Mouse (Mus musculus): ENCODE data around the gene Fut2.

The Fut2 gene

DNA sequence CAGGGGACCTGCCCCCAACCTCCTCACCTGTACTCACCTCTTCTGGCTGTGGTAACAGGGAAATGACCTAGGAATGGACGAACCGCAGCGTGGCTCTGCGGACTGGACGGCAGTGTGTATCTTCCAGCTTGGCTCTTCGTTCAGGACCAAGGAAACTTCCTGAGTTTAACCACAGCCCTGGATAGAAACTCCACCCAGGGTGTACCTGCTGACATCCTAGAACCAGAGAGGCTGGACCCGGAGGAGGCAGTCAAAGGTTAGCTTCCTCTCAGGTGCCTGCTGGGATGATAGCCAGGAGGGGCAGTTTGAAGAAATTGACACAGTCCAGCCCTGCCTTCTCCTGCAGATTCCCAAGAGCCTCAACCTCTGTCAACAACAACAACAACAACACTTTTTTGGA, at the start of gene Fut2:
TSS of gene Fut2 (minus strand) at position 234 of the 400 bp plus-strand sequence.
- no peak for DNase-seq (ENCODE audit: low spot score in 2 of 2)

DNA sequence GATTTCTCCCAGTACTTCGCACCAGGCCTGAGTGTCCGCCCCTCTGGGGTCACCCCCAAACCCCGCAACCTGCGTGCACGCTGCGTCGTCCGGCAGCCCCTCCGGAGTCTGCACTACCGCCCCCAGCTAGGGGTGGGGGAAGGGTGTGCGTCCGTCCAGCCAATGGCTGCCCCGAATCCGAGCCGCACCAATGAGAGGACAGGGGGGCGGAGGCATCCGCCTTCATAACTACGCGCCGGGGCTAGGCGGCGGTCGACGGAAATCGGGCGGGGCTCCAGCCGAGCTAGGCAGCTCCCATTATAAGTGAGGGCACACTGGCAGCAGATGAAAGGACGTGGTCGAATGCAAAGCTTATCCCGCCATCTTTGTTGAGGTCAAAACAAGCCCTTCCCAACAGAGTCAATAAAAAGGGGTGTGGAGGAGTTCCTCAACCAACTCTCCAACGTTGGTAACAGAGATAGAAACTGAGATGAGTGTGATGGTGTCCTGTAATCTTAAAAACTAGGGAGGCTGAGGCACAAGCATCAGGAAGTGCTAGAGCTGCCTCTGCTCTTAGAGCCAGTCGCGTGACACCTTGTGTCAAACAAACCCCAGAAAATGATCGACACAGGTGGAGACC, 49.0 kb upstream of the Fut2 start, which contains the start of gene Rpl18:
TSS of gene Rpl18 (plus strand) at position 368 of the 619 bp plus-strand sequence.
- peak; percentile 84 to 96 for DNase-seq (ENCODE audit: low spot score in 2 of 2)

DNA sequence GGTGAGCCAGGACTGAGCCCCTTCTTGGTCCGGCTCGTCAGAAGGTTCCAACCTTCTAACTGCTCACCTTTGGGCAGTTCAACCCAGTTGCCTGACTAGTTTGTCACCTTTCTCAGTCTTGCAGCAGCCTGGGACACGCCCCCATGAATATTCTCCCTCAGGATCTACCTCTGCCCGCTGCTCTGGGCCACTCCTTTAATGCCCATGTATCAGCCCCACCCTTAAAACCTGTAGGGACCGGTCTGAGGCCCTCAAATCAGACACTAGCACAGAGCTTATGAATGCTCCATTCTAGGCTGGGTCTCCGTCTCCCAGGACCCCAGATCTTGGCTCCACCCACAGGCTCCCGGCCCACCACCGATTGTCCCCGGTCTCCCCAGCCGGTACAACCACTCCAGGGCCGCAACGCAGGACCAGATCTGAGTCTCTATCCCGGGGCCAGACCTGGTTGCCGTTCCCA, 48.5 kb upstream of the Fut2 start:
- no peak for DNase-seq (ENCODE audit: low spot score in 2 of 2)

DNA sequence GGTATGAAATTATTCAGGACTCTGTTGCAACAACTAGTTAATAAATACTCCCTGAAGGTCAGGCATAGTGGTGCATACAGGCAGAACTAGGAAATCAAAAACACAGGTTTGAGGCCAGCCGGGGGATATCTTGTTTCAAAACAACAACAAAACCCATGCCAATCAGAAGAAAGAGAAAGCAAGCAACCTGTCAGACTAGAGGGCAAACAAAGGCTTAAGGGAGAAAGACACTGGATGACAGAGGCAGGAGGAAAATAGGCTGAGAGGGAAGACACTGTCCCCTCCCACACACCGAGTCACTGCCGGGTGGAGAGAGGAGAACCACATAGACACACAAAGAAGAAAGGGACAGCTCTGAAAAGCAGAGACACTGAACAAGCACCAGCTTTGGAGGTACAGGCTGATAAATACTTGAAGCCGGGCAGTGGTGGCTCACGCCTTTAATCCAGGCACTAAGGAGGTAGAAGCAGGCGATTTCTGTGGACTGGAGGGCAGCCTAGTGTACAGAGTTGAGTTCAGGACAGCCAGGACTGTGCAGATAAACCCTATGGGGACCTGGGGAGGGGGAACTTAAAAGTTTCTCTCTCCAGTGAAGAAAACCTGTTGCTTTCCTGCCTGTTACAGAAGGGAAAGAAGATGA, 47.8 kb upstream of the Fut2 start:
- DNase-seq (ENCODE audit: low spot score in 2 of 2), result no peak

DNA sequence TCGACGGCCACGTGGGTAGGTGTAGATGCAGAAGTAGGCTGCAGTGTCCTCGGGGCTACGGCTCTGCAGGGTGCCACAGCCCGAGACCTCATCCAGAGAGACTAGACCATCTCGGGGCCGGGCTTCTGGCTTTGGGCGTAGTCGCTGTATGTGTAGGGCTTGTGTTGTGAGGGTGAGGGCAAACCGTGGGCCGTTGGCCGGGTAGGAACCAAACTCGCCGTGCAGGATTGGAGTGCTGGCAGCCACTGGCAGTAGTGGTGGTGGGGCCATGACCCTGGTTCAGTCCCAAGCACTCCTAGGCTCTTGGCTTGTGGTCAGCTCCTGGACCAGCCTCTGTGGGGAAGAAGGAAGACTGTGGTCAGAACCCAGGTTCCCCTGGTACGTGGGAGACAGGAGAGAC, 47.2 kb upstream of the Fut2 start:
- DNase-seq (ENCODE audit: low spot score in 2 of 2), result no peak

DNA sequence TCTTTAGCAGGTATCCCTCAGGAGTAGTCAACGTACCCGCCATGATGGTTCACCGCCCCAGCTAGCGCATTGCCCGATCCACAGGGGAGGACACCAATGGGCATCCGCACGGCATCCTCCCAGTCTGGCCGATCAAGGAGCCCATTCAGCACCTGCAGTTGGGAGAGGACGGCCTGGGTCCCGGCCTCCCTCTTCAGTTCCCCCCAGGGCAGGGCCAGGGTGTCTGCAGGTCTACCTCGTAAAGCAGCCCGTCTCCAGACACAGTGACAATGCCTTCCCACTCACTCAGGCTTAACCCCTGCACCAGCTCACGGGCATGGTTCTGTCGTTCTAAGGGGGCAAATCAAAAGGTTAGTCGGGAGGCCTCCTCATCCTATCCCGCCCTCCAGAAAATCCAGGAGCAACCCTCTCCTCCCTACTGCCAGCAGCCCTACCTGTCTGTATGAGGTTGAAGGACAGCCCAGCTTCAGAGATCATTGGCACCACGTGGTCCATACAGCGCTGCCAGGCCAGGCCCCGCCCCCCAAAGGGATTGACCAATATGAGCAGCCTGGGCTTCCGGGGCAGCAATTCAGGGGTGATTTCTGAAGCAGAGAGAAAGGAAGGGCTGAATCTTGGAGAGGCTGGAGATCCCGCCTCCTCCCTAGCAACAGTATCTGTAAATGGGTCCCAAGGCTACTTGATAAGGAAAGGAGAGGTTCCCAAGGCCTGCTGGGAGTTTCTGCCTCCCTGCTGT, 46.0 kb upstream of the Fut2 start:
- DNase-seq (ENCODE audit: low spot score in 2 of 2), result no peak

DNA sequence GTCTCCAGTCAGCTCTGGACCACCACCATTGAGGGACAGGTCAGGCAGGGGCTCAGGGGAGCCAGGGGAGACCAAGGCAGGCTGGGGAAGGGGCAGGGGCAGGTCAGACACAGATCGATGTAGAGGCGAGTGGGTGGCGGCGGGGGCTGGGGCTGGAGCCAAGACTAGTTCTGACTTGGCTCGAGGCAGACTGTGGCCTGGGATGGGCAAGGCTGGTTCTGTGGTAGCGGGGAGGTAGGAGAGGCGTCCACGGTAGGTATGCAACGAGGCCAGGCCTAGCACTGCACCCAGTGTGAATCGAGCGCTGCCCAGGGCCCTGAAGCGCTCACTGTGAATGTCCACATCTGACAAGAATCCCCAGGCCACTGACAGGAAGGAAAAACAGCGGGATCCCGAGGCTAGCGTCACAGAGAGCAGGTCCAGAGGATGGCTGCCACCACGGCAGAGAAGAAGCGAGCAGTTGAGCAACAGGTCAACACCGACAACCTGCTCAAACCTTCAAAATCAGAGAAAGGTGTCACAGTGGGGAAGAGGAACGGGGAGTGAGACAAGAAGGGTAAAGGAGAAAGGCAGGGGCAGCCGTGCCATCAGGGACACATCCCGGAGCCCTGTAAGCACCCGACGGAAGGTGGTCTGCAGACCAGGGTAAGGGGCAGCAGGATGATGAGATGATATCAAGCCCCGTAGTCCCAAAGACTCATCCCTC, 45.3 kb upstream of the Fut2 start:
- no peak for DNase-seq (ENCODE audit: low spot score in 2 of 2)

DNA sequence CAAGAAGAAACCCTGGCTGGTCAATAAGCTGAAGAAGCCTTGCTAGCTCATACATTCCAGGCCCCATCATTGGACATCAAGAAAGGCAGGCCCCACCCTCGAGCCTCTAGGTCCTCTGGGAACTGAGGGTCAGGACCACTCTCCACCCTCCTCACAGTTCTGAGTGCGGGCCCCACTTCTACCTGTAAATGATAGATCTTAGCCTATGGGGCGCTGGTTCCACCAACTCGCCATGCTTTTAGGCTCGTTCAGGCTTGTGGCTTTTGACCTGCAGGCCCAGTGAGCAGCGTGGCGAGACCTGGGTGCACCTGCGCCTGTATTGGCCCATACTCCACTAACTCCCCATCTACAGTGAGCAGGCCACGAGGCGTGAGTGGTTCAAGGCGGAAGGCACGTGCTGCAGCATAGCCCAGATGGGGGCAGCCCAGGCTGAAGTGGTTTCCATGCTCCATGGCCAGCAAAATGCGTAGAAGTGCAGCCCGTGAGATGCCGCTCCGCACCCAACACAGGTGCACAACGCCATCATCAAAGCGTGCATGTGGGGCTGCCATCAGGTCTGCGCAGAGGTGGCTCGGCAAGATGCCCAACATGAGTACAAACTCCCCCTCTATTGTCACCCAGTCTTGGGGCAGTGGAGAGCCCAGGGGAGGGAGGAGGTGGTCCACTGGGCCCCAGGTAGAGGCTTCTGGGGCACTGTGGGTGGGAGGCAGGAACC, 44.4 kb upstream of the Fut2 start:
- DNase-seq (ENCODE audit: low spot score in 2 of 2), result no peak

DNA sequence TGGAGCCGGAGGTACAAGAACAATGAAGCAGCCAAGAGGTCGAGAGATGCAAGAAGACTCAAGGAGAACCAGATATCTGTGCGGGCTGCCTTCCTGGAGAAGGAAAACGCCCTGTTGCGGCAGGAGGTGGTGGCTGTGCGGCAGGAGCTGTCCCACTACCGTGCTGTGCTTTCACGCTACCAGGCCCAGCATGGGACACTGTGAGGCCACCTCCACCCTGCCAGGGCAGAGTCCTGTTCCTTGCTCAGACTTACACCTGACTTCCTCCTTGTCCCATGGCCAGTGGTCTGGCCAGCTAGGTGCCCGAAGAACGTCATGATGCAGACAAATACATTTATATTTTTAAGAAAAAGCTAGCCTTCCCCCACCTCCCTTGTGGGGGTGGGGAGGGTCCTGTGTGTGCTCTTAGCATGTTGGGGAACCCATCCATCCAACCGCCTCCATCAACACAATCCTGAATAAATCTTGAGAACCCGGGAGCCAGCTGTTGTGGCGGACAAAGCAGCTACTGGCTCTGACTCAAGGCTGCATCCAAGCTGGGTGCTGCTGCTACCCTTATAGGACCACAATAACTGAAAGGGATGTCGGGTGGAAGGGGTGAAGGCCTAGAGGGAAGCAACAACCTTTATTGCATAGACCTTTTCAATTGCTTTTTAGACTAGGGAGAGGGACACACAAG, 43.6 kb upstream of the Fut2 start:
- DNase-seq (ENCODE audit: low spot score in 2 of 2), result no peak

DNA sequence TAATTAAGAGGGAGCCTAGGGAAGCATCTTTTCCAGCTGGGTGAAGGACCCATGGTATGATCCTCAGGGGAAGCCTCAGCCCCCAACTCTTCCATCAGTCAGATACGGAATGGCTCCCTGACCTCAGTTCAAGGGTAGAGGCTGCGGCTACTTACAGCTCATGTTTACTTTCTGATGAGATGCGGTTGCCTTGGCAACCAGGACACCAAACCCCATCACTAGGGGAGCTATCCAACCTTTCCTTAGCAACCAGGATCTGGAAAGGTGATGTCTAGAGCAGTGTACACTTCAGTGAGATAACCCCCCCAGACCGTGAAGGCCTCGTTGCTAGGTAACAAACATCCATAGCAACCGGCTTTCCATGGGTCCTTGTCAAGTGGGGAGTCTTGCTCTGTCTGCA, 42.8 kb upstream of the Fut2 start:
- DNase-seq (ENCODE audit: low spot score in 2 of 2), result no peak

DNA sequence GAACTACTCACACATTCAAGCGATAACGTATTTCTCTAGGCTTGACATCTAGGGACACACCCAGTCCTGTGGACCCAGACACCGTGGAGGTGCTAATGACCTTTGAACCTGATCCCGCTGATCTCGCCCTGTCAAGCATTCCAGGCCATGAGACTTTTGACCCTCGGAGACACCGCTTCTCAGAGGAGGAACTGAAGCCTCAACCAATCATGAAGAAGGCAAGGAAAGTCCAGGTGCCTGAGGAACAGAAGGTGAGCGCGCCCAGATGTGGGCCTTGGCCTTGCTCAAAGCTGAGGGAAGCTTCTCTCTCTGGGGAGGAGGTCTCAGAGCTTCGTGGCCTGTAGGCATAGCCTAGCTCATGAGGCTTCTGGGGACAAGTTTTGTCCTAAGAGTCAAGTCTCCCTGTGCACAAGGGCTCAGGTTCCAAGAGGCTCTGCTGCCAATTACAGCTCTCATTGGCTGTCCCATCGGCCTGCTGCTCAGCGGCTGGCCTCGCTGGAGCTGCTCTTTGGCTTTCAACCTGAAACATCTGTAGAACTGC, 42.1 kb upstream of the Fut2 start:
- DNase-seq (ENCODE audit: low spot score in 2 of 2), result no peak

DNA sequence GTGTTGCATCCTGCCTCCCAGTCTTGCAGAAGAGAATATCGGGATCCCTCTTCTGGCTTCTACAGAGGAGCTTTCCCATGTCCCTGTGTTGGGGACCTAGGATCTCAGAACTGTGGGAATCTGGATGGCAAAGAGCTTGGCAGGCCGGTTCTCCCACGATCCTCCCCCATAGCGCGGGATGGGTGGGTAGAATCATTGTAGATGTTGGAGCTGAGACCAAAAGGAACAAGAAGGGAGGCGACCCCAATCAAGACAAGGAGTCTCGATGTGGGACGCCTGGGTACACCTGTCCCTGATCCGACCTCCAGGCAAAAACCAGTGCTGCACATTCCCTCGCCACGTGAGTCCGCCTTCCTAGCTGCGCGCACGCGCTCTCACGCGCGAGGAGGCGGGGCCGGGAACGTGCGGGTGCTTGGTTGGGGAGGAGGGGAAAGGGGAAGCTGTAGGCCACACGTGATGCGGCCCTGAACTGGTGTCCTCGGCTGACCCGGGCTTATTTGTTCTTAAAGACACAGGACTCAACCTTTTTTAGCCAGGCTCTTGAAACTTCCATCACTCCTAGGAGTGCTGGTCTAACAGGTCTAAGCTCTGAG, 41.3 kb upstream of the Fut2 start:
- DNase-seq (ENCODE audit: low spot score in 2 of 2), result peak; percentile 72 to 89

DNA sequence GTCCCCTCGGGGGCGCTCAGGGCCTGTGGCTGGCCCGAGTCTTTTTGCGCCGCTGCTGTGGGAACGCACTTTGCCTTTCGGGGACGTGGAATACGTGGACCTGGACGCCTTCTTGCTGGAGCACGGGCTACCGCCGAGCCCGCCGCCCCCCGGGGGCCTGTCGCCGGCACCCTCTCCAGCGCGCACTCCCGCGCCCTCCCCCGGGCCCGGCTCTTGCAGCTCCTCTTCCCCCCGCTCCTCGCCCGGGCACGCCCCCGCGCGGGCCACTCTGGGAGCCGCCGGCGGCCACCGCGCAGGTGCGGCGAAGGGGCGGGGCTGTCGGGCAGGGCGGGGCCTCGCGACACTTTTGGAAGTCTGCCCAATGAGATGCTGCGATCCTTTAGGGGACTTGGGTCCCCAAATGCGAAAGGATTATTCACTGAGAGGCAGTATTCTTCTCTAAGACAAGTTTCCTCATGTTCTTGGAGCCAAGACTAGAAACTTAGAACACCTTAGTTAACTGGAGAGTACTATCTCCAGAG, 40.6 kb upstream of the Fut2 start:
- peak; percentile 73 to 88 for DNase-seq (ENCODE audit: low spot score in 2 of 2)

DNA sequence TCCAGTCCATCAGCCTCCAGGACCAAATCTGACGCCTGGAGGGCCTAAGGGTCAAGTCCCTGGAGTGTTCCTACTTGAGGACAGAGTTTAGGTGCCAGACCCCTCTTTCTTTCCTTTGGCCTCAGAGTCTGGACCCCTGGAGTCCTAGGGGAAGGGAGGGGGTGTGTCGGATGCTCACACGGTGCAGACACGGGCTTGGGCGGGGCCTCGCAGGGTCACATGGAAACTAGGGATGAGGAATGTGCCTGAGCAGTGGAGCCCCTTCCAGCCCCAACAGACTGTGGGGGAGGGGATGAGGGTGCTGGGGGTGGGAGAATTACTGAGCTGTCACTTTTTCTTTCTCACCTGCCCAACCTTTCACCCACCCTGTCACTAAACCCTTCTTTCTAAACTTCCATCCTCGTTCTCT, 39.7 kb upstream of the Fut2 start:
- peak; percentile 42 to 66 for DNase-seq (ENCODE audit: low spot score in 2 of 2)

DNA sequence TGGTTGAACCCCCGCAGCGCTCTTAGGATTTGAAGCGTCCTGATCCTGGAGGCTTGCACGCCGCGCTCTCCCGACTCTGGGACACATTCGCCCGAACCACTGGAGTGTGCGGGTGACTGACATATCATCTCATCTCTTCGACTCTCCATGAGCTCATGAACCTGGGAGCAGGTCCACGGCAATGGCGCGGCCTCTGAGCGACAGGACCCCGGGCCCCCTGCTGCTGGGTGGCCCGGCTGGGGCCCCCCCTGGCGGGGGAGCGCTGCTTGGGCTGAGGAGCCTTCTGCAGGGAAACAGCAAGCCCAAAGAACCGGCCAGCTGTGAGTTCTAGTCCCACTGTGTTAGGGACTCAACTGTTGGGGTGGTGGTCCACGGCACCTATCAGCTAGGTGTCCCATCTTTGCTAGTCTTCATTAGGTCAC, 39.3 kb upstream of the Fut2 start:
- no peak for DNase-seq (ENCODE audit: low spot score in 2 of 2)

DNA sequence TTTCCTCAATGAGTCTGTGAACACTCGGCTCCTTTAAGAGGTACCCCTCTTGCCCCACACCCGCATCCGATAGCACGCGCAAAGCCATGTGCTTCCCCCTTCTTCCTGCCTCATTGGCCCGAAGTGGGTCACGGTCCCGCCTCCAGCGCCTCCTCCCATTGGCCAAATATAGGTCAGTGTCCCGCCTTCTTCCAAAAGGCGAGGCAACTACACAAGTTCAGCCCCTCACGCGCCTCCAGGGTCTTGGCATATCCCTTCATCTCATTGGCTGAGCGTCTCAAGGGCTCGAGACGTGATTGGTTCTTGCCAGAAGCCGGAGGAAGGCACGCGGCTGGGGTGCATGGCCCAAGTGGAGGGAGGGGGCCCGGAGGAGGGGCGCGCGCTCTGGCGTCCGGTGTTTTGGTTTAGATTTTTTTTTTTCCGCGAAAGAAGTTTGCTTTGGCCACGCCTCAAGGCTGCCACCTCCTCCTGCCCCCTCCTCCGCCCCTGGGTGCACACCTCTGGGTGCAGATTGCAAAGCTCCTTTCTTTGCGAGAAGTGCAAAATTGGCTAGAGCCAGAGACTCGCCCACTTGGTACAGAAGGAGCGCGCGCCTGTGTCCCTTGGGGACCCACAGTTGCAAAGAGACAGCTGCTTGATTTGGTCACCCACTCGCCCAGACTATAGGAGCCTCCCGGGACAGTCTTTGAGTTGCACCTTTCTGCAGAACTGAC, 38.7 kb upstream of the Fut2 start, which contains the start of gene Dbp:
TSS of gene Dbp (plus strand) at position 359 of the 713 bp plus-strand sequence.
- DNase-seq (ENCODE audit: low spot score in 2 of 2), result peak; percentile 78 to 93

DNA sequence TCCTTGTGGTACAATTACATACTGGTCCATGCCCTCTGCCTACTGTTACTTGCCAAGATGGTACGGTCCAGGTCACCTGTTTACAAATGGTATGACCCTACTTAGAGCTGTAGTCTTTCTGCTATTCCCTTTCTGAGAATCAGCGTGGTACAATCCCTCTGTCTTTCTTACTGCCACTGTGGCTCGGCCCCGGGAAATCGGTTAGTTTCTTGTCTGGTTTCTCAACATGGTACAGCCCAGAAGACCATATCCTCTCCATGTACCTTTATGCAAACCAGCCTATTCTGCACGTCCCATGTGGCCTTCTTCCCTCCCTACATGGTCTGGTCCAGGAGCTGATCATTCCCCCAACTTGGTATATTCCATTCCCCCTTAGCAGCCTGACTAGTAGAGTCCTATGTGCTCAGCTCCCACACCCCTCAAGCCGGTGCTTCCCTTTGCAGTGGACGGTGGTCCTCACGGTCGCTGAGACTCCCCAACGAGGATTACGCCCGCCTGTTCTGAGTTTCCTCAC, 37.9 kb upstream of the Fut2 start:
- DNase-seq (ENCODE audit: low spot score in 2 of 2), result peak; percentile 38 to 59

DNA sequence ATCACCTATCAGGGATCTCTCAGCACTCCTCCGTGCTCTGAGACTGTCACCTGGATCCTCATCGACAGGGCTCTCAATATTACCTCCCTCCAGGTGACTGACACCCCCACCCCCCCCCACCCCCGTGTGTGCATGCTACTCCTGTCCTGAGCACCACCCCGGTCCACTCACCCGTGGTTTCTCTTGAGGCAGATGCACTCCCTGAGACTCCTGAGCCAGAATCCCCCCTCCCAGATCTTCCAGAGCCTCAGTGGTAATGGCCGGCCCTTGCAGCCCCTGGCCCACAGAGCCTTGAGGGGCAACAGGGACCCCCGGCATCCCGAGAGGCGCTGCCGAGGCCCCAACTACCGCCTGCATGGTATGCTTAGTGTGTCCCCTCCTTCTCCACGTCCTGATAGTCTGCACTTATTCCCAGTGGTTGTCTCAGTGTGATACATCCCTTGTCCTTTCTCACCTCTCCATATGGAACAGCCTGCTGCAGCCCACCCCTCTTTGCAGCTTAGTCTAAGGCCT, 37.4 kb upstream of the Fut2 start:
- DNase-seq (ENCODE audit: low spot score in 2 of 2), result no peak
